Mouse (Mus musculus): ENCODE data around the gene Smok2a.
"Not testable (repeated sequence)": the region's sequence is repeated elsewhere in the genome, so short reads cannot be mapped to it uniquely, and the experiment has no call there.

DNA sequence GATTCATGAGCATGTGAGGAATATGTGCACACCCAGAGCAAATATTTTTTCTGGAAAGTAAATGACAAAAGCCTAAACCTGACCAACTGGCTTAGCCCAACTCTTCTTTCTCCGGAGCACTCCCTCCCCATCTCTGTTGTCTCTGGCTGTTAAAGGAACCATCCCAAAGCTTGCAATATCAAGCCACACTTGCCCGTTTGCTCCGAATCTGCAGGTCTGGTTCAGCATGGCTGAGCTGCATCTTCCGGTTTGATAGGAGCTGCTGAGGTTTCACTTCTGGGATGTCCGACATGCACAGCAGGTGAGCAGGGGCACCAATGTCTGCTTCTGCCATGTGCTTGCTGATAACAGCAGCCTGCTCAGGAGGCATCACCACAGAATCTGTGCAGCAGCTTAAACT, 40.5 kb upstream of the Smok2a start:
- not testable (repeated sequence) for TF ChIP-seq POLR2A (IDR thresholded peaks at IDR 0.05; ENCODE audit: control insufficient read depth in 1 of 2, insufficient read depth in 1 of 2, low read depth in 1 of 2, low read length in 2 of 2, poor library complexity in 1 of 2); MEF2A (IDR thresholded peaks at IDR 0.05; ENCODE audit: extremely low read depth, insufficient replicate concordance, low read depth, low read length, poor library complexity, severe bottlenecking); CTCF (IDR thresholded peaks at IDR 0.05 in 2 of 3, conservative IDR thresholded peaks at IDR 0.05 in 1 of 3; ENCODE audit: control insufficient read depth in 1 of 3, insufficient read depth in 1 of 3, low read depth in 2 of 3, low read length in 3 of 3, poor library complexity in 1 of 3, severe bottlenecking in 1 of 3); BHLHE40 (IDR thresholded peaks at IDR 0.05; ENCODE audit: borderline replicate concordance, low read depth, low read length); MAX (IDR thresholded peaks at IDR 0.05; ENCODE audit: low read length); MAZ (IDR thresholded peaks at IDR 0.05; ENCODE audit: low read depth, low read length); ZMIZ1 (IDR thresholded peaks at IDR 0.05; ENCODE audit: low read depth, low read length); USF1 (IDR thresholded peaks at IDR 0.05; ENCODE audit: low read depth, low read length); MAFK (IDR thresholded peaks at IDR 0.05; ENCODE audit: borderline replicate concordance, low read depth, low read length); ZNF384 (IDR thresholded peaks at IDR 0.05; ENCODE audit: low read depth, low read length); MYC (IDR thresholded peaks at IDR 0.05; ENCODE audit: low read depth, low read length); EP300 (IDR thresholded peaks at IDR 0.05; ENCODE audit: low read depth in 1 of 2, low read length in 2 of 2); HCFC1 (IDR thresholded peaks at IDR 0.05; ENCODE audit: low read depth, low read length); TCF12 (IDR thresholded peaks at IDR 0.05; ENCODE audit: low read depth, low read length)

All from MEL (cell line).